Mouse (Mus musculus) CH12F3 (cell line): Measurements from ENCODE around the gene Kif16b.

Experiments
- in situ Hi-C: fragments of 300-500 bp; cut with MboI; formaldehyde crosslinking; loops from 2 replicates; pipeline ENCODE4 v1.14.3; 2020; ENCODE audit warnings: low sequenced_read_pairs

Gene Kif16b

DNA sequence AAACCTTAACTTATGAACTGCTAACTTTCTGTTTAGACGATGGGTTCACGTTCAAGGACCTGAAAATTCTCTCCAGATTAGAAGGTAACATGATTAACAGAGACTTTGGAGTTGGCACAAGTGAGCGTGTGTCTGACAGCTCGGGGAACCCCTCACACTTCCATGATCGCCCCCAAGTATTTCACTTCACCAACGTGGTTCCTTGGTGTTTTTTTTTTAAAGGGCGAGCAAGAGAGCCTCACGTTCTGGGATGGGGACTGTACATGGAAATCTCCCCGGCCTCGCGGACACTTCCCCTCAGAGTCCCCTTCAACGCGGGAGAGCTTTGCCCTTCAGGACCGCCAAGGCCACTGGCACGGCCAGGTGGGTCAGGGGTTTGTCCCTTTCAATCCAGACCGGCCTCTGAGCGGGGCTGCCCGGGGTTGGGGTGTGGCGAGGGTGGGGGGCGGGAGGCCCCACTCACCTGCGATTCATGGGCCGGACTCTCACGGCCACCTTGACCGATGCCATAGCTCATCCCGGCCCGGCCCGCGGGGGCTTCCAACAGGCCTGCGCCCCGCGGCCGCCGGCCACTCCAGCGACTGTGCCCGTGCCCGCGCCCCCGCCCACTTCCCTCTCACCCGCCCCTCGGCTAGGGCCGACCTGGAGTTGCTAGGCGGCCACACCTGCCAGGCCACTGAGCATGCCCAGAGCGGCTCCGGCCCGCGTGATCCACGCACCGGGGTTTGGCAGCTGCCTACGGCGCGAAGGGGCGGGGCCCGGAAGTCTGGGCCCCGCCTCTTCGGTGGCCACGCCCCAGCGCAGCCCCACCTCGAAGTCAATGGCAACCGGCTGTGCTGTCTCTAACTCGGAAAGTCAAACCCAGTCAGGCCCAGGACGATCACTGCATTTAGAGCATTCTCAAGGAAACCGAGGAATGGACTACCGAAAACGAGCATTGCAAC is at the start of gene Kif16b:
TSS of gene Kif16b (minus strand) at position 670 of the 944 bp plus-strand sequence.
- in situ Hi-C loops, result no loop called here

DNA sequence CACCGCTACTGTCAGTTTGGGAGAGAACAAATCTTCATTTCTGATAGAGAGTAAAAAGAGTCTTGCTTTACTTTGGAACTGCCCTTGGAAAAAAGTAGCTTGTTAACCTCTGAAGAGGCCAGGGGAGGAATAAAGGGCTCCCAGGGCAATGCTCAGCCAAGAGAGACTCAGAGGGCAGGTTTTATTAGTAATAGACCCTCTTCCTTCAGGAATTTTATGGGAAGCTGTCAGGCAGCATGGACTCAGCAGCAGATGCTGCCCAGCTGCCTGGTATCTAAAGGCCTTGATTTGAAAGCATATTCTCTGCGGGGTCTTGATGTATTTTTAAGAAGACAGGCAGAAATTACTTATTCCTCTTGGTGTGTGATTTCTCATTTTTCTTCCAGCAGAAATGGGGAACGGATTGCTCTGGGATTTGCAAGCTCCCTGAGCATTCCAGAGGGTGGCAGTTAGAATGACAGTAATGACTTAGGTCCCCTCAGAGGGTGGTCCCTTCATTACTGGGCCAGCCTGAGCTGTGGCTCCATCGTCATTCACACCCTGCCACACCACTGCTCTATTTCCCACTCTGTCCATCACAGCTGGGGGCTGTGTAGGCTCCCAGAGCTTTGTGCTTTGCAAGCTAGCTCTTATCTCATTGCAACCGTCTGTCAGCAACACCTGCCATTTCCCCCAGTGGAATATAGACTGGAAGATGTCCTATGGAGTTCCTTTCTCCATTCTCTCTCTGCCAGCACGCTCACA is 39.7 kb upstream of the Kif16b start:
- in situ Hi-C loops, result no loop called here

DNA sequence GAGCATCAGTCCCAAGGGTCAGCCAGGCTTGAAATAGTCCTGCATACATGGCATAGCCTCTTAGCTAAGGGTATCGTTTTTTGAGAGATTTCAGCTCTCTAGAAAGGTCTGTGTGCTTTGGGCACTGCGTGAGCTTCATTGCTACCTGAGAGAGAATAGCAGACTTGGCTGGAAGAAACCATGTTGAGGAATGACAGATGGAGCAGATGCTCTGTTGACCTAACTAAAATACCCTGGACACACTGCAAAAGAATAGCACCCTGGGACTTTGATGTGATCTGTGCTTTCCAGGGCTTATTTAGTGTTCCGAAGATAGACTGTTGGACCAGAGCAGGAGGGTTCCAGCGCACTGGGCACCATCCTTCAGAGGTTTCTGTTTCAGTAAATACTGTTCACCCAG is 29.1 kb upstream of the Kif16b start:
- in situ Hi-C loops, result no loop called here

DNA sequence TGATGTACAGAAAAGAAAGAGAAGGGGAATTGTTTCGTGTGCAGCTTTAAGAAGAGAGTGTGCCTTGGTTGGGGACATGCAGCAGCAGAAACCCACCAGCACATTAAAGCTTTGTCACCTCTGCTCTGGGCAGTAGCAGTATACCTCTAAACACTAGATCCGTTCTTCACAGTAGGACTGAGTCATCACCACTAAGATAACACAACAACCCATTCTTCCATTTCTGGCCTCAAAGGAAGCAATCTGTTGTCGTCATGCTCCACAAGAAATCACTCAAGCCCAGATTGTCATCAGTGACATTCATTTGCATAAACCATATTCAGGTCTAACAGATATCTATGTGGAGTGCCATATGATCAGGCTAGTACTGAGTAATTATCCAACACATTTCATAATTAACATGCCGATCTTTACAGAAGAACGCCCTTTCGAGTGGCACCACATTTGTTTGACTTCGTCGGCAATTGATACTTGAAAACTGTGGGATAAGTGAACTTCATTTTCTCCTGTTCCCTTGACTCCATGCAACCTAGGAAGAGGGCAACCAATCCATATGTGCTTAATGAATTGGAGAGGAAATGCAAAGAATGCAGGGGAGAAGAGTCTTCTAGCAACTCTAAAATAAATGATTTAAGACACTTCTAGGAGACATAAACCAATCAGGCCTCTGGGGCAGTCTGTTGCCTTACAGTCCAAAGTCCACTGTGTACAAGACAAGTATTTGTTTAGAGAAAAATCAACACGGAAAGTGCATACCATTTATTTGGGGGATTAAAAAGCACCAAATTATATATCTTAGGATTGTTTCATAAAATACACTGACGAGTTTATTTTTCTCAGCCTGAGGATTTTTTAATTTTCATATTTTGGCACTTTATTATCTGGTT is 28.1 kb upstream of the Kif16b start:
- in situ Hi-C loops, result no loop called here

DNA sequence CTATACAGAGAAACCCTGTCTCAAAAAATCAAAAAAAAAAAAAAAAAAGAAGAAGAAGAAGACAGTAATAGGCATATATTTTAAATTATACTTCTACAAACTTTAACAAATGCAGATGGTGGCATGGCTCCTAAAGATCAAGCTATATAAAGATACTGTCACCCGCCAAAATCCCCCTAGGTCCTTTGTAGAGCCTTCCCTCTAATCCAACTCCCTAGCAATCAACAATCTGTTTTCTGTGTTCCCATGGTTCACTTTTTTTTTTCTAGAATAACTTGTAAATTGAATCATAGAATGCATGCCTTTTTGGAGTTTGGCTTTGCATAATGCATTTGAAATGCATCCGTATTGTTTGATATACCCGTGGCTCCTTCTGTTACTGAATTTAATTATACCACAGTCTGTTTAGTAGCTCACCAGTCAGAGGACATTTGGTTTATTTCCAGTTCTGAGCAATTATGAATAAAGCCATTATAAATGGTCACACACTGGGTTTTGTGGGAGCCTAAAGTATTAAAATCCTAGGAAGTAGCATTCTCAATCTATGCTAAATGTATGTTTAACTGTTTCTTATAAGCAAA is 9.6 kb upstream of the Kif16b start:
- in situ Hi-C loops, result no loop called here

DNA sequence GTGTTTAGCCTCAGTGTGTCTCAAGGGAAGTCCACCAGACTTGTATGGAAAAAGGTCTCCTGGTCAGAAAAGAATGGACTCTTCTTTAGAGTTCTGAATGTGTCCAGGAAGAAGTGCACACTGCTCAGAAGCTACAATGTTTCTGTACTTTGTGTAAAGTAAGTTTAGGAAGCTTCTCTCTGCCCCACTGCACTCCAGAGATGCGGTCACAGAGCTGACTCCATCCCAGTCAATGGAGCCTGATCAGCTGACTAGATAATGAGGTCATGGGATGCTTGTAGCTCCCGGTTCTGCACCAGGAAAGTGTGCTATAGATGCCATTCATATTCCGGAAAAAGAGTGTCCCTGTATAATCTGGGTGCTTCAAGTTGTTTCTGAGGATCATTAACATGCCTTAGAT is 7.9 kb upstream of the Kif16b start:
- in situ Hi-C loops, result no loop called here

DNA sequence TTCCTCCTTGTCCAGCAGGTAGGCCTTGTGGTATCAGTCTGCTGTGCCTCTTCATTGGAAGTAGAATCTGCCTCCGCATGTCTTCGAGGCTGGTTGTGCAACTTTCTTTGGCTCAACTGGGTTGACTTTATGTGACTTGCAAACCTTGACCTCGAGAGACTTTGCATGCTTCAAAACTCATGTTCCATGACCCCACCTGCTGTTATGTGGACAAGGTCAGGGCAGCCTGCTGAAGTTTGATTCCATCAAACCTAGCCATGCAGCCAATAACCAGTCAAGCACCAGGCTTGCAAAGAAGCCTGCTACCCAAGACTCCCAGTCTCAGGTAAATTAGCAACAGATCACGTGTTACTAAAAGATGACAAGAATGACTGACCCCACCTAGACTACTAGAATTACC is 5.7 kb upstream of the Kif16b start:
- in situ Hi-C loops, result no loop called here

DNA sequence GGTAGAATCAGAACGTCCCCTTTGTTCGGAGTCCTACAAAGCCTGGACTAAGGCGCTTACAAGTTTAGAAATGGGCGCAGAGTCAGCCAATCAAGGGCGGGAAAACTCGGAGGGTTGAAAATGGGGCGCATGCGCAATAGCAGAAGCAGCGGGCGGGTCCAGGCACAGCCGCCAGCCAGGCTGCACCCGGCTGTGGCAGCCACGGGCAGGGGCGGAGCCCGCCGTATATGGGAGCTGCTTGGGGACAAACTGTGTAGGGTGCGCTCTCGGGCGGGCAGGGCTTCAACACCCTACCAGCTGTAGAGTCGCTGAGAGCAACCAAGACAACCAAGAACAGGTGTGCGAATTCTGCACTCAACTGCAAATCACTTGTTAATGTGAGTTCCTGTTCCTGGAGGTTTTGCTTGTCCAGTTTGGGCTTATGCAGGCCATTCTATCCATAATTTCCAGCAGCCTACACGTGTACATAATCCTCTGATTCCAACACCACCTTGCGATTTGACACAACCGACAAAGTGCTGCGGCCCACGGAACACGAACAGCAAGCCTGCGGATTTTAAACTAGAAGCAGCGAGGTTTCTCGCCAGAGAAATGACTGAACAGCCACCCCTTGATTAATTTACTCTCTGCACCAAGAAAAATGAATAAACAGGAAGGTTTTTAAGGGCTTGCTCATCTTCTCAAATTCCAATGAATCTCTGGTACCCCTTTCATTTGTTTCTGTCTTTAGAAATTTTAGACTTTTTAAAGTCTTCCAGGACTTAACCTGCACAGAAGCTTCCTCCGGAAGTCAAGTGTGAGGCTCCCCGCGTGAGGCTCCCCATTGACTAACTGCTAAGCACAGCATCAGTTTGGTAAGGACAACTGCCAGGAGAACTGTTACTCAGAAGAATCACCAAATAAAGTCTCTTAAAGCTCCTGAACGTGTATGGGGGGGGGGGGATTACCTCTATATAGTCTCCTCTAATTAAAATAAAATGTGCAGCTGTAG is 1.9 kb upstream of the Kif16b start:
- in situ Hi-C loops, result no loop called here

DNA sequence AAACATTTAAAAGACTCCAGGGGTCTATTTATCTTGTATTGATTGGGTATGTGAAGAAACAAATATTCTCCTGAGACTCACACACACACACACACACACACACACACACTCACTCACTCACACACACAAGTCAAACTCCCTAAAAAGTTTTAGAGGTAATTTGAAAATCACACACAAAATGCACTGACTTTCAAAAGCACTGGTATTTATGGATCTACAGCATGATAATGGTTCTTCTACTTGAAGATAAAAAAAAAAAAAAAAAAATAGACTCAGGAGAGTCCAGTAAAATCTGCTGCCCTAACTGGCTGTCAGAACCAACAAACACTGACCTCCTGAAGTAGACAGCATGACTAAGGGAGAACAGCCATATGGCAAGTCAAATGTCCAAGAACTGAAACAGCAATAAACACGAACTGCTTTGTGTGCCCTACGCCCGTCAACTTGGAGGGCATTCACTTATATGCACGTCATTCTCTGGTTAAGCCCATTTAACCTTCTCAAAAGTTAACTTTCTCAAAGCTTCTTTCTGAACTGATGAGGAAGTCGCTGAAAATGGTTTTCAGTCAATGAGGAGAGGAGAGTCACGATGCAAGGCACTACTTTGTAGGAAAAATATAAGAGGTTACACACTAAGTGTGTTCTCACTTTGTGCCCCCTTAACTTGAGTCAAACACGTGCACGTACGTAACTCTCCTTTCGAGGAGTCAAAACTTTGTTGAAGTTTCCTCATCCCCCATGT is 1.0 kb downstream of the Kif16b start:
- in situ Hi-C loops, result no loop called here

DNA sequence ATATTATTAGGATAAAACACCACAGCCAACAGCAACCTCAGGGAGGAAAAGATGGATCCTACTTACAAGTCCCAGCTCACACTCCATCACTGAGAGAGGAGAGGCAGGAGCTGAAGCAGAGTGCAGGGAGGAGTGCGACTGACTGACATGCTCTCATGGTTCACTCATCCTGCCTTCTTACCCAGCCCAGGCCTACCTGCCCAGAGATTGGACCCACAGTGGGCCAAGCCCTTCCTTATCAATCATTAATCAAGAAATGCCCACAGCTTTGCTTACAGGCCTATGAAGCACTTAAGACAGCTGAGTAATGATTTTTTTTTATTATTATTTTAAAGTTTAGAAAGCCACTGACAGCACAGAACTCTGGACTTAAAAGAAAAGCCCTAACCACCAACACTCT is 7.6 kb downstream of the Kif16b start:
- in situ Hi-C loops, result no loop called here

DNA sequence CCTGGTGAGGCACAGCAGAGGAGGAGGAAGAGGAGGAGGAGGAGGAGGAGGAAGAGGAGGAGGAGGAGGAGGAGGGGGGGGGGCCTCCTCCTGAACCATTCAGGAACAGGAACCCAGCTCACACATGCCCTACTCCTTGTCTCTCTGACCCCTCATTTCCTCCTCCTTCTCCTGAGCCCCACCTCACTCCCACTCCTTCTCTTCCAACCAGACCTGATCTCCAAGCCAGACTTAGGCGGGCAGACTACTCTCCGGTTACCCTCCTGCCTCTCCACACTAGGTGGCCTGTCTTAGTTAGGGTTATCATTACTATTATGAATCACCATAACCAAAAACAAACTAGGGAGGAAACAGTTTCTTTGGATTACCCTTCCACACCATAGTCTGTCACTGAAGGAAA is 10.0 kb downstream of the Kif16b start:
- in situ Hi-C loops, result no loop called here

DNA sequence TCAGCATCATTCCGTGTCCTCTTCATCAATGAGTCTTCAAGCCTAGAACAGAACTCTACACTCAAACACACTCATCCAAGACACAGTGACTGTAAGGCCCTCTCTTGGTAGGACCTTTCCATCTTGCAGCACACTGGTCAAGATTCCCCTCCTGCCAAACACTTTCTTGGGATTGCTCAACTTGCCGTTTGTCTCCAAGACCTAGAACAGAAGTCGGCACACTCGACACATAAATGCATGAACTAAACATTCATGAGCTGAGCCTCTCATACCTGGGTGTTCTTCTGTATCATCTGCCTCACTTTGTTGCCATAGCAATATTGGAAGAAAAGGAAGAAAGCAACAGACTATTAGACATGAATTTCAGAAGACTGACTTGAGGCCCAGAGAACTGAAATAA is 16.9 kb downstream of the Kif16b start:
- in situ Hi-C loops, result no loop called here

DNA sequence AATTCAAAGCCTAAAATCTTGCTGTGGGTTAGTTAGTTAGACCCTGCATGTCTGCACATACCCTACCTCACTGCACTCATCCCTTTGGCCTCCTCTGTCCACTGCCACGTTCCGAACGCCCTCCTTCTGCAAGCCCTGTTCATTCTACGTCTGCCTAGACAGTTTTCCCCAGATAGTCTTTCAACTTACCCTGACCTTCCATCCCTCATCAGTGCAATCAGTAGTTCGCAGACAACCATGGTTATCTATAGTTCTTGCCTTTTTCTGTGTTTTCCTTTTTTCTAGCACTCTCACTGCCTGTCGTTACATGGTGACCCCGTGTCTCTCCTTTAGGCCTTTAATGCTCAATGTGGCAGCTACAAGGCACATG is 17.7 kb downstream of the Kif16b start:
- in situ Hi-C loops, result no loop called here

DNA sequence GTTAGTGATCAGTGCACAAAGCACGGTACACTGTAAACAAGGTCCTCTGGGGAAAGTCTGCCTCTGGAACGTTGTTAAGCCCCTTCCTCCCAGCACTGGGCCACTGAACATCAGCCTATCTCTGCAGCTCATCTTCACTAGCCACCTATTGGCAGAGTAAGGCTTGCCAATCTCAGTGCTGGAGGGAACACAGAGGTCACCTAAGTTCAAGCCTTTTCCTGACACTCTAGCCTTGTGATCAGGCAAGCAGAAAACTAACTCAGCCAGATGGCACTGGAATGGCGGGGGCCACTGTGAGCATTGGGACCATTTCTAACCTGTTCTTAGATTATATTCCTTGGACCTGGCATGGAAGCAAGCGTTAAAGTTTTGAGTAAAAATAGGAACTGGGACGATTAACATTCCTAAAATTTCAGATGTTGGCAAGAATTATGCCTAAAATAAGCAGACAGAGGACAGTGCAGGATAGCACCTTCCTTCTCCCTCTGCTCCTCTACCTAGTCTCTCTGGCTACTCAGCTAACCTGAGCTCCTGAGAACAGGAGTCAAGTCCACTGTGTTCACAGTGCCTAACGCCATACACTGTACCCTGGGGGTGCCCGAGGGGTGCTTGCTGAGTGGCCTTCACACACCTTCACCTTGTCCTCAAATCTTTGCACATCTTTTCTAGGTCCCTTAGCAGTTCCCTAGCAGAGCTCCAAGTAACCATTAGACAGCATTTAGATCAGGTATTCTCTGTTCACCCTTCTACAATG is 18.3 kb downstream of the Kif16b start:
- in situ Hi-C loops, result no loop called here

DNA sequence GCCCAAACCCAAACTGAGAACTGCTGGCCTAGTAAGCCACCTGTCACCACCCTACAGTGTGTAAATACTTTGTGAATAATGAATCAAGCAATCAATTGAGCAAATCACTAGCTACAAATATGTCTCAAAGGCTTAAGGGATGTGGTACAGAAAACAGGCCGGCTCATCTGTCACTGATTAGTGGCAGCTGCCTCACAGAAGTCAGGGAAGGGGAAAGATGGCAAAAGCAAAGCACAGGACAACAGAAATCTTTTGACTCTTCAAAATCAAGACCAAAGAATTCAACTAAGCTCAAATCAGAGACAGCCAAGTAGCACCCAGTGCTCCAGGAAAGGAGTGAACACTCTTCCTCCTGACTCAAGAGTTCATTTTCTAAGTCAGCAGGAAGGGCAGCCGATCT is 18.9 kb downstream of the Kif16b start:
- in situ Hi-C loops, result no loop called here

DNA sequence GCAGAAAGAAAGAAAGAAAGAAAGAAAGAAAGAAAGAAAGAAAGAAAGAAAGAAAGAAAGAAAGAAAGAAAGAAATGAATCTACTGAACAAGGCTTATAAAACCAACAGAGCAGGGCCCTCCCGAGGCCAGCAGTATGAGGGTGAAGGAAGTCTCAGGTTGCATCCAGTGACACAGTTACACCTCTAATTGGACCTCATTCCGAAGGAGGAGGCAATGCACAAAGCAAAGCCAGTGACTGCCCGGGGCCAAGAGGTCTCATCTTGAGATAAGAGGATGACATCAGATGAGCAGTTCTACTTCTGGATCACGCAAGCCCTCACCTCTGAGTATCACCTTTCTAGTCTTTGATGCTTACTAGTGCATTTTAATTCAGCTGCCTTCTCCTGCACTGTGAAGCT is 20.2 kb downstream of the Kif16b start:
- in situ Hi-C loops, result no loop called here

DNA sequence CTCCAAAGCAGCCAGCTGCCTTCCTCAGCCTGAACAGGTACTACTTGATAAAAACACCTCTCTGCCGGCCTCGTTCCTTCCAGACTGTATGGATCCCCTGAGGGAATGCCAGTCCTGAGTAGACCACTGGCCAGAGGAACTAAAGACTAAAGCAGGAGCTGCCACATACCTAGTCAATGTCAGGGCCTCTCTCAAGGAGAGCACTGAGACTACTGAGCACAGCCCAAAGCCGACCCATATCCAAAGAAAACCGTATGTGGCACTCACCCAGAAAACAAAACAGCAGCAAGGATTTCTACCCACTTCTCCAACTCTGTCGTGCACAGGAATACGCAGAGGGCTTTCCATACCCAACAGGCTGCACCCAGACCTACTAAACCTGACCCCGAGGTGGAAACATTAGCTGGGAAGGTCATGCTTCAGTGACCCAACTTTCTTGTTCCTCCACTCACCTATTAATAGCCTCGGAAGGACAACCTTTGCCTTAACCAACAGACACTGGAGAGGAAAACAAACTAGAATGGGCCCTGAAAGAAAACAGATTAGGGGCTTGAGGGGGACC is 22.0 kb downstream of the Kif16b start:
- in situ Hi-C loops, result no loop called here

DNA sequence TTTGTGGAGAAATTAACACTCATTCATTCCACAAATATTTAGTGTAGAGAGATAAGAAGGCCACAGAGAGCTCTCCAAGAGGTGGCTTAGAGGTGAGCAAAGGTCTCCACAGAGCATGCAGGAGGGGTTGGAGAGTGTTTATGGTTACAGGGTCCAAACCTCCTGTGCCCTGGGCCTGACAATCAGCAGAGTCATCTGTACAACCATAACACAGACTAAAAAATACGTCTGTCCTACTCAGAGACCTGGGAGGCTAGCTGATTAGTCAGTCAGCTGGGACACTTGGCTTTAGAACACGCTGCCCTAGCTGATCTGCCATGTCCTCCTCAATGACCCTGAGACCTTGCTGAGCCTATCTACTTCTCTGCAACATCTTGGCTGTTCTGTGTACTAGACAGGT is 24.7 kb downstream of the Kif16b start:
- in situ Hi-C loops, result no loop called here
